In genomic region chr1:92034247-92034646, GRCm38 (mm10) we compare ENCODE assay signal across 14 mouse cellular contexts.
"Had no signal": no experiment of that assay in that cellular context is flagged by ENCODE, and none has a peak within 500 bp of the region (broad histone marks: within the 10 kb centered on the region; RNA-seq: fewer than 3 reads in every experiment).

No protein-coding gene starts in this region.

- DNase-seq: kidney, adult 11 months; kidney, adult 9 months; kidney, postnatal 10 days; kidney, postnatal 4 days; liver; liver, embryonic 13.5 days; liver, postnatal 0 days; lung, postnatal 10 days; right cerebral cortex, postnatal 25 days; thymus, postnatal 36 days had no signal

- ATAC-seq: liver, postnatal 0 days; midbrain, embryonic 13.5 days had no signal

- H3K4me1 ChIP-seq: liver, embryonic 13.5 days had no signal

- H3K27me3 ChIP-seq: limb, embryonic 12.5 days; liver, embryonic 13.5 days; midbrain, embryonic 13.5 days; neural tube, embryonic 12.5 days had no signal

- H3K9me3 ChIP-seq: liver, embryonic 13.5 days; midbrain, embryonic 13.5 days; neural tube, embryonic 12.5 days had no signal

- H3K4me2 ChIP-seq: limb, embryonic 12.5 days; liver, embryonic 13.5 days; midbrain, embryonic 13.5 days; neural tube, embryonic 12.5 days had no signal

- H3K9ac ChIP-seq: limb, embryonic 12.5 days; liver, embryonic 13.5 days; liver, postnatal 0 days; midbrain, embryonic 13.5 days; neural tube, embryonic 12.5 days had no signal

- H3K27ac ChIP-seq: layer of hippocampus, adult 2 months; limb, embryonic 12.5 days; liver, embryonic 13.5 days; midbrain, embryonic 13.5 days; neural tube, embryonic 12.5 days had no signal

- H3K4me3 ChIP-seq: layer of hippocampus, adult 2 months; limb, embryonic 12.5 days; liver, embryonic 13.5 days; midbrain, embryonic 13.5 days; neural tube, embryonic 12.5 days had no signal
